Comparison of ENCODE assay signal across 10 mouse cellular contexts in genomic region chr10:81335393-81336340, GRCm38 (mm10). TPM values are rescaled to one million over a fixed set of nuclear protein-coding genes. Genes with fewer than 3 reads are reported as not detected.
A peak's percentile ranks its signal among the peaks of the same experiment; 100 is the strongest.
DNase-seq lines count a peak whose midpoint lies in the region; ATAC-seq and TF ChIP-seq lines count a peak whose summit lies in the region.
"Had no signal": no experiment of that assay in that cellular context is flagged by ENCODE, and none has a peak within 500 bp of the region (broad histone marks: within the 10 kb centered on the region; RNA-seq: fewer than 3 reads in every experiment).

No protein-coding gene starts in this region.

- no peak for DNase-seq in kidney, postnatal 14 days
- DNase-seq in embryo, embryonic 11 days = peak; percentile 75
- DNase-seq in heart, postnatal 4 days = peak; percentile 68
- no peak for DNase-seq in right cerebral cortex, postnatal 36 days (ENCODE audit: low spot score in 2 of 2)
- no peak for DNase-seq in thymus, adult 2 months
- DNase-seq in frontal cortex, postnatal 36 days (ENCODE audit: low spot score in 2 of 2) = no peak
- DNase-seq: cerebellum, adult 2 months had no signal

- TF ChIP-seq POLR2A in thymus, adult 2 months (IDR thresholded peaks at IDR 0.05; ENCODE audit: control insufficient read depth, extremely low read depth, insufficient read depth, low read length, poor library complexity) = no peak

- no peaks in the 10 kb centered on the region for H3K36me3 ChIP-seq in kidney, embryonic 16.5 days (ENCODE audit: insufficient read depth, low read length)
- H3K36me3 ChIP-seq in midbrain, embryonic 13.5 days = no peaks in the 10 kb centered on the region
- peaks cover 32% of the 10 kb centered on the region for H3K36me3 ChIP-seq in thymus, adult 2 months (ENCODE audit: control insufficient read depth, insufficient read depth, low read length)

- 0 out of 2 replicates have a peak, but pooled peaks cover 4% of the 10 kb centered on the region for H3K27me3 ChIP-seq in kidney, embryonic 16.5 days (ENCODE audit: insufficient read depth, low read length)
- H3K27me3 ChIP-seq in midbrain, embryonic 13.5 days = peaks cover 50% of the 10 kb centered on the region
- no peaks in the 10 kb centered on the region for H3K27me3 ChIP-seq in thymus, adult 2 months (ENCODE audit: control insufficient read depth, insufficient read depth, low read length)

- H3K9ac ChIP-seq in kidney, embryonic 16.5 days (replicated peaks; ENCODE audit: low read length) = peak overlapping the region; percentile 29; the same call in 1 of the 2 replicates
- peak overlapping the region; percentile 46; the same call in 1 of the 2 replicates for H3K9ac ChIP-seq in midbrain, embryonic 13.5 days (replicated peaks)

- peak overlapping the region; percentile 82 for H3K27ac ChIP-seq in kidney, embryonic 16.5 days (ENCODE audit: low read length)
- no peak overlapping the region for H3K27ac ChIP-seq in midbrain, embryonic 13.5 days
- no peak overlapping the region for H3K27ac ChIP-seq in thymus, adult 2 months (ENCODE audit: control insufficient read depth, insufficient read depth, low read length)

- peaks cover 27% of the 10 kb centered on the region for H3K4me1 ChIP-seq in kidney, embryonic 16.5 days (ENCODE audit: insufficient read depth, low read length)
- 0 out of 2 replicates have a peak, but pooled peaks cover 4% of the 10 kb centered on the region for H3K4me1 ChIP-seq in midbrain, embryonic 13.5 days (replicated peaks)
- peaks cover 22% of the 10 kb centered on the region for H3K4me1 ChIP-seq in thymus, adult 2 months (replicated peaks; ENCODE audit: control insufficient read depth, insufficient read depth, low read length)

- peak; percentile 46; the same call in 1 of the 2 replicates for ATAC-seq in kidney, embryonic 16.5 days (ENCODE audit: low FRiP score, low TSS enrichment)
- ATAC-seq in midbrain, embryonic 13.5 days = no peak

- WGBS in kidney, embryonic 16.5 days = 41% methylated on average over 19 of the region's 19 CpGs
- 33% methylated on average over 18 of the region's 19 CpGs for WGBS in midbrain, embryonic 13.5 days
- WGBS in thymus, adult 2 months = 90% methylated on average over 19 of the region's 19 CpGs

- no peak overlapping the region for H3K4me2 ChIP-seq in kidney, embryonic 16.5 days (replicated peaks; ENCODE audit: low read depth, low read length)
- no peak overlapping the region for H3K4me2 ChIP-seq in midbrain, embryonic 13.5 days (replicated peaks)

- no peaks in the 10 kb centered on the region for H3K9me3 ChIP-seq in kidney, embryonic 16.5 days (ENCODE audit: low read length)
- H3K9me3 ChIP-seq in midbrain, embryonic 13.5 days = no peaks in the 10 kb centered on the region

- no peak overlapping the region for H3K4me3 ChIP-seq in kidney, embryonic 16.5 days (ENCODE audit: low read length)
- no peak overlapping the region for H3K4me3 ChIP-seq in midbrain, embryonic 13.5 days (replicated peaks)
- no peak overlapping the region for H3K4me3 ChIP-seq in thymus, adult 2 months (ENCODE audit: control insufficient read depth, insufficient read depth, low read length)

- TF ChIP-seq CTCF in thymus, adult 2 months (IDR thresholded peaks at IDR 0.05; ENCODE audit: borderline replicate concordance, control insufficient read depth, extremely low read depth, insufficient read depth, low read length, poor library complexity) = no peak

RNA-seq across cellular contexts. Expression of gene Tbxa2r, which starts 7.1 kb away (rescaled TPM):
- polyA plus RNA-seq in kidney, embryonic 16.5 days (2015; fragmentation: Nextera tagmentation; extraction: Ambion mirVana) = 19.7 and 20.2 TPM in 2 replicates
- 1 to 10 TPM; 5.5 to 5.6 TPM for total RNA-seq in heart, postnatal 4 days (2021)
- polyA plus RNA-seq in midbrain, embryonic 13.5 days (2015; fragmentation: Nextera tagmentation; extraction: Ambion mirVana) = 4.7 and 4.9 TPM in 2 replicates
- 310 and 312 TPM in 2 replicates for polyA plus RNA-seq in thymus, adult 2 months (2012; rRNA removed)

RNA-seq across cellular contexts. Expression of gene Gipc3, which starts 7.4 kb away (rescaled TPM):
- 0.09 TPM in 2 replicates for polyA plus RNA-seq in kidney, embryonic 16.5 days (2015; fragmentation: Nextera tagmentation; extraction: Ambion mirVana)
- total RNA-seq in heart, postnatal 4 days (2021) = 1 to 10 TPM; 2.2 to 3.3 TPM
- polyA plus RNA-seq in midbrain, embryonic 13.5 days (2015; fragmentation: Nextera tagmentation; extraction: Ambion mirVana) = not detected in 2 replicates
- polyA plus RNA-seq in thymus, adult 2 months (2012; rRNA removed) = 0.70 and 0.82 TPM in 2 replicates
- polyA plus RNA-seq: liver, embryonic 16.5 days had no signal

RNA-seq across cellular contexts. Expression of gene Hmg20b, which starts 14.6 kb away (rescaled TPM):
- polyA plus RNA-seq in kidney, embryonic 16.5 days (2015; fragmentation: Nextera tagmentation; extraction: Ambion mirVana) = 90.6 and 94.5 TPM in 2 replicates
- 100 to 1,000 TPM; 107 to 113 TPM for total RNA-seq in heart, postnatal 4 days (2021)
- polyA plus RNA-seq in midbrain, embryonic 13.5 days (2015; fragmentation: Nextera tagmentation; extraction: Ambion mirVana) = 46.5 and 49.8 TPM in 2 replicates
- polyA plus RNA-seq in thymus, adult 2 months (2012; rRNA removed) = 199 and 209 TPM in 2 replicates

RNA-seq across cellular contexts. Expression of gene Cactin, which starts 14.8 kb away (rescaled TPM):
- polyA plus RNA-seq in kidney, embryonic 16.5 days (2015; fragmentation: Nextera tagmentation; extraction: Ambion mirVana) = 42.3 and 43.2 TPM in 2 replicates
- 10 to 100 TPM; 20.7 to 21.0 TPM for total RNA-seq in heart, postnatal 4 days (2021)
- polyA plus RNA-seq in midbrain, embryonic 13.5 days (2015; fragmentation: Nextera tagmentation; extraction: Ambion mirVana) = 35.5 and 35.8 TPM in 2 replicates
- polyA plus RNA-seq in thymus, adult 2 months (2012; rRNA removed) = 89.3 and 89.6 TPM in 2 replicates

RNA-seq across cellular contexts. Expression of gene Mfsd12, which starts 21.6 kb away (rescaled TPM):
- polyA plus RNA-seq in kidney, embryonic 16.5 days (2015; fragmentation: Nextera tagmentation; extraction: Ambion mirVana) = 9.8 and 12.5 TPM in 2 replicates
- total RNA-seq in heart, postnatal 4 days (2021) = 10 to 100 TPM; 12.1 to 13.5 TPM
- polyA plus RNA-seq in midbrain, embryonic 13.5 days (2015; fragmentation: Nextera tagmentation; extraction: Ambion mirVana) = 8.8 and 10.1 TPM in 2 replicates
- polyA plus RNA-seq in thymus, adult 2 months (2012; rRNA removed) = 65.3 and 85.5 TPM in 2 replicates

Comparison
In these comparisons a context has a peak if more than half of its experiments do, and no peak if none do; other contexts are left out.
1. DNase-seq: peak in embryo, embryonic 11 days (single experiment) and heart, postnatal 4 days (single experiment); none in kidney, postnatal 14 days (single experiment), right cerebral cortex, postnatal 36 days (0 of 2), thymus, adult 2 months (single experiment) and frontal cortex, postnatal 36 days (0 of 2).
2. RNA of gene Tbxa2r, which starts 7.1 kb away (polyA plus RNA-seq): 310 to 312 TPM in thymus, adult 2 months; 19.7 to 20.2 TPM in kidney, embryonic 16.5 days and 4.7 to 4.9 TPM in midbrain, embryonic 13.5 days; every median in the first group is over 10 times any median in the second.